Mouse (Mus musculus) midbrain, embryonic 13.5 days (tissue): ENCODE data around the gene Ydjc. TPM values are rescaled to one million over a fixed set of nuclear protein-coding genes. Genes with fewer than 3 reads are reported as not detected.
"Not testable (repeated sequence)": the region's sequence is repeated elsewhere in the genome, so short reads cannot be mapped to it uniquely, and the experiment has no call there.

ENCODE experiments used
- ATAC-seq: fragments of 200-750 bp; cut with Nextera tagmentation; 2 replicates; pipeline ENCODE4 v1.8.0; 2017; ENCODE audit warnings: mild to moderate bottlenecking, moderate TSS enrichment, moderate library complexity
- H3K27ac ChIP-seq: fragments of 300-500 bp; sonication (generic); 2 replicates; pipeline ENCODE4 v1.5.1; 2015; ENCODE audit warnings: inconsistent platforms, mild to moderate bottlenecking, moderate library complexity
- H3K27me3 ChIP-seq: fragments of 300-500 bp; sonication (generic); 2 replicates; pipeline ENCODE4 v1.6.1; 2015; ENCODE audit warnings: mild to moderate bottlenecking, inconsistent platforms
- H3K36me3 ChIP-seq: fragments of 300-500 bp; sonication (generic); 2 replicates; pipeline ENCODE4 v1.6.1; 2015; ENCODE audit warnings: mild to moderate bottlenecking, inconsistent platforms
- H3K4me1 ChIP-seq: fragments of 300-500 bp; sonication (generic); replicated peaks from 2 replicates; pipeline ENCODE4 v1.6.1; 2015; ENCODE audit warnings: inconsistent platforms
- H3K4me2 ChIP-seq: fragments of 300-500 bp; sonication (generic); replicated peaks from 2 replicates; pipeline ENCODE4 v1.6.1; 2015; ENCODE audit warnings: moderate library complexity, mild to moderate bottlenecking, inconsistent platforms
- H3K4me3 ChIP-seq: fragments of 300-500 bp; sonication (generic); replicated peaks from 2 replicates; pipeline ENCODE4 v1.5.1; 2015; ENCODE audit warnings: mild to moderate bottlenecking, inconsistent platforms
- H3K9ac ChIP-seq: fragments of 300-500 bp; sonication (generic); replicated peaks from 2 replicates; pipeline ENCODE4 v1.6.1; 2015; ENCODE audit warnings: mild to moderate bottlenecking, inconsistent platforms
- H3K9me3 ChIP-seq: fragments of 300-500 bp; sonication (generic); 2 replicates; pipeline ENCODE4 v1.6.1; 2016; ENCODE audit warnings: mild to moderate bottlenecking, inconsistent platforms
- WGBS: fragments of 180-500 bp; shearing (Covaris S2); methylation state at CpG from one replicate; pipeline ENCODE4 v1.1.7; 2015; 5-methylcytosine and 5-hydroxymethylcytosine counted together
- polyA plus RNA-seq: library from polyadenylated mRNA; unstranded; fragments of >200 nt; fragmentation: Nextera tagmentation; extraction: Ambion mirVana; gene quantifications from 2 replicates; pipeline ENCODE4 v1.2.1, GENCODE M21; 2015

The Ydjc gene
- polyA plus RNA-seq, 1 experiment from 2014 or later = 21.5 TPM

- Histone ChIP-seq H3K27me3 (no peaks in the 10 kb centered on the region), H3K9me3 (no peaks in the 10 kb centered on the region), H3K36me3 (no peaks in the 10 kb centered on the region), H3K27ac (peak overlapping the region; percentile 82), H3K4me3 (peak overlapping the region; percentile 85), H3K9ac (peak overlapping the region; percentile 78), H3K4me2 (peak overlapping the region; percentile 97), H3K4me1 (peaks cover 20% of the 10 kb centered on the region)
- no peak for ATAC-seq
- 4% methylated on average over 43 of the region's 43 CpGs for WGBS
Observed at GRCm38 (mm10) chr16:17131191-17132088, 13.0 kb upstream of the Ydjc start.

GRCm38 (mm10) chr16:17132089-17132905 lies 12.1 kb upstream of the Ydjc start, which contains the start of gene Sdf2l1:
Gene Sdf2l1 (minus strand): TSS chr16:17132383.
- H3K4me3 ChIP-seq = peak within 1 kb of the TSS; percentile 85
- H3K27me3 ChIP-seq = no peaks in the 10 kb centered on the region
- H3K27ac ChIP-seq = peak within 1 kb of the TSS; percentile 82
- peaks cover 20% of the 10 kb centered on the region for H3K4me1 ChIP-seq
- no peaks in the 10 kb centered on the region for H3K9me3 ChIP-seq
- H3K4me2 ChIP-seq = peak within 1 kb of the TSS; percentile 97
- peak within 1 kb of the TSS; percentile 78 for H3K9ac ChIP-seq
- ATAC-seq = peak; percentile 99
- WGBS = under 1% methylated on average over 47 of the region's 47 CpGs
- no peaks in the 10 kb centered on the region for H3K36me3 ChIP-seq

- ATAC-seq = no peak
- H3K27ac ChIP-seq = no peak overlapping the region
Observed at GRCm38 (mm10) chr16:17132906-17133200, 11.6 kb upstream of the Ydjc start.

GRCm38 (mm10) chr16:17137355-17137754 lies 7.1 kb upstream of the Ydjc start:
- WGBS = 88% methylated on average over 15 of the region's 15 CpGs
- no peaks in the 10 kb centered on the region for H3K27me3 ChIP-seq

More at GRCm38 (mm10) chr16:17132906-17133200, 11.6 kb upstream of the Ydjc start:
- Histone ChIP-seq H3K4me1 (peaks cover 20% of the 10 kb centered on the region), H3K4me3 (peak overlapping the region; percentile 85), H3K9ac (peak overlapping the region; percentile 48; the same call in 1 of the 2 replicates), H3K27me3 (no peaks in the 10 kb centered on the region), H3K9me3 (no peaks in the 10 kb centered on the region), H3K36me3 (no peaks in the 10 kb centered on the region), H3K4me2 (peak overlapping the region; percentile 97)
- WGBS = 33% methylated on average over 7 of the region's 7 CpGs

GRCm38 (mm10) chr16:17146772-17147235 lies 2.4 kb downstream of the Ydjc start, which contains the start of gene Ccdc116:
Gene Ccdc116 (minus strand): TSS chr16:17147229.
- H3K4me3 ChIP-seq = peak within 1 kb of the TSS; percentile 62

More at GRCm38 (mm10) chr16:17137355-17137754, 7.1 kb upstream of the Ydjc start:
- no peak for ATAC-seq
- Histone ChIP-seq H3K4me2 (no peak overlapping the region), H3K27ac (no peak overlapping the region), H3K9me3 (no peaks in the 10 kb centered on the region), H3K9ac (no peak overlapping the region), H3K36me3 (no peaks in the 10 kb centered on the region), H3K4me1 (peaks cover 6% of the 10 kb centered on the region), H3K4me3 (no peak overlapping the region)

GRCm38 (mm10) chr16:17147391-17147929 lies 3.0 kb downstream of the Ydjc start:
- H3K9me3 ChIP-seq = no peaks in the 10 kb centered on the region
- H3K9ac ChIP-seq = peak overlapping the region; percentile 76
- WGBS = under 1% methylated on average over 41 of the region's 41 CpGs
- peak overlapping the region; percentile 62 for H3K4me3 ChIP-seq
- H3K4me2 ChIP-seq = peak overlapping the region; percentile 92
- peak overlapping the region; percentile 65; the same call in 1 of the 2 replicates for H3K27ac ChIP-seq
- peaks cover 18% of the 10 kb centered on the region for H3K4me1 ChIP-seq
- ATAC-seq = peak; percentile 49
- H3K27me3 ChIP-seq = 0 out of 2 replicates have a peak, but pooled peaks cover 2% of the 10 kb centered on the region
- H3K36me3 ChIP-seq = peaks cover 12% of the 10 kb centered on the region

More at GRCm38 (mm10) chr16:17146772-17147235, 2.4 kb downstream of the Ydjc start, which contains the start of gene Ccdc116:
- Histone ChIP-seq H3K27ac (peak within 1 kb of the TSS; percentile 65; the same call in 1 of the 2 replicates), H3K36me3 (peaks cover 7% of the 10 kb centered on the region), H3K27me3 (0 out of 2 replicates have a peak, but pooled peaks cover 2% of the 10 kb centered on the region), H3K4me2 (peak within 1 kb of the TSS; percentile 92), H3K4me1 (peaks cover 18% of the 10 kb centered on the region), H3K9ac (peak within 1 kb of the TSS; percentile 76), H3K9me3 (no peaks in the 10 kb centered on the region)
- WGBS = under 1% methylated on average over 34 of the region's 34 CpGs
- peak; percentile 91 for ATAC-seq

- 9% methylated on average over 16 of the region's 16 CpGs for WGBS
- H3K4me1 ChIP-seq = peaks cover 18% of the 10 kb centered on the region
- H3K4me3 ChIP-seq = peak overlapping the region; percentile 62
- peaks cover 18% of the 10 kb centered on the region for H3K36me3 ChIP-seq
- no peak overlapping the region for H3K27ac ChIP-seq
- H3K4me2 ChIP-seq = peak overlapping the region; percentile 92
- no peaks in the 10 kb centered on the region for H3K9me3 ChIP-seq
- H3K9ac ChIP-seq = peak overlapping the region; percentile 76
- H3K27me3 ChIP-seq = 0 out of 2 replicates have a peak, but pooled peaks cover 2% of the 10 kb centered on the region
- peak; percentile 21 for ATAC-seq
Observed at GRCm38 (mm10) chr16:17148084-17148483, 3.7 kb downstream of the Ydjc start.

- WGBS = 90% methylated on average over 7 of the region's 7 CpGs
Observed at GRCm38 (mm10) chr16:17150520-17151258, 6.3 kb downstream of the Ydjc start.

GRCm38 (mm10) chr16:17151874-17152273 lies 7.5 kb downstream of the Ydjc start:
- peaks cover 17% of the 10 kb centered on the region for H3K4me1 ChIP-seq
- 0 out of 2 replicates have a peak, but pooled peaks cover 2% of the 10 kb centered on the region for H3K27me3 ChIP-seq
- no peak overlapping the region for H3K4me3 ChIP-seq
- H3K27ac ChIP-seq = no peak overlapping the region
- no peak overlapping the region for H3K9ac ChIP-seq
- H3K9me3 ChIP-seq = no peaks in the 10 kb centered on the region
- WGBS = 98% methylated on average over 4 of the region's 4 CpGs
- peaks cover 43% of the 10 kb centered on the region for H3K36me3 ChIP-seq
- ATAC-seq = no peak
- no peak overlapping the region for H3K4me2 ChIP-seq

More at GRCm38 (mm10) chr16:17150520-17151258, 6.3 kb downstream of the Ydjc start:
- Histone ChIP-seq H3K4me2 (no peak overlapping the region), H3K9me3 (no peaks in the 10 kb centered on the region), H3K36me3 (peaks cover 37% of the 10 kb centered on the region), H3K9ac (no peak overlapping the region), H3K27ac (no peak overlapping the region), H3K4me3 (no peak overlapping the region), H3K27me3 (0 out of 2 replicates have a peak, but pooled peaks cover 2% of the 10 kb centered on the region), H3K4me1 (peaks cover 18% of the 10 kb centered on the region)
- no peak for ATAC-seq

- peaks cover 65% of the 10 kb centered on the region for H3K36me3 ChIP-seq
- no peak overlapping the region for H3K9ac ChIP-seq
- no peak overlapping the region for H3K27ac ChIP-seq
- no peaks in the 10 kb centered on the region for H3K27me3 ChIP-seq
- no peaks in the 10 kb centered on the region for H3K4me1 ChIP-seq
- H3K4me2 ChIP-seq = no peak overlapping the region
- no peaks in the 10 kb centered on the region for H3K9me3 ChIP-seq
- no peak overlapping the region for H3K4me3 ChIP-seq
- WGBS = 94% methylated on average over 2 of the region's 2 CpGs
- no peak for ATAC-seq
Observed at GRCm38 (mm10) chr16:17154346-17154745, 9.9 kb downstream of the Ydjc start.

- H3K4me3 ChIP-seq, H3K4me1 ChIP-seq, H3K9me3 ChIP-seq, ATAC-seq, H3K4me2 ChIP-seq, H3K27me3 ChIP-seq, H3K27ac ChIP-seq, H3K9ac ChIP-seq: not testable (repeated sequence)
- H3K36me3 ChIP-seq = peaks cover 46% of the 10 kb centered on the region
- WGBS = 100% methylated on average over 1 of the region's 1 CpGs
Observed at GRCm38 (mm10) chr16:17165478-17165877, 21.1 kb downstream of the Ydjc start.
